Mouse (Mus musculus): ENCODE measurements at regions not wholly inside any gene's neighbourhood (a gene's known extent, or its start where the extent isn't known, plus 50 kb on each side); places are given as distances from the start of the nearest gene placed in this dataset.

DNA sequence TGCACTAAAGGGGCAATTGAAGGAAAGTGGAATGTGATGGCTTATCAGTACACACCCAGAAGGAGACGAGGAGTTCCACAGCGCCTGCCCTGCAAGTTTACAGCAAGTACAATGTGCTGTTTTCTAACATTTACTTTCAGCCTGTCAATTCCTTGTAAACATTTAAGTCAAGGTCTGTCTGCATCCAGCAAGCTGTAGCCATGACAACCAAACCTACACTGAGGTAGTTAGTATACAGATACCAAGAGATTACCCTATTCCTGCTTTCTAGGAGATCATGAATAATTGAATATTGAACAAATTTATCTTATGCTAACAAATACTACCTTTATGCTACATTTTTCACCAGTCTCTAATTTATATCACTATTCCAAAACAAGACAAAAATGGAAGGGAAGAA lies 569.0 kb upstream of the Gabra5 start:
- TF ChIP-seq CTCF (IDR thresholded peaks at IDR 0.05; ENCODE audit: low read depth, low read length) (no peak), EP300 (IDR thresholded peaks at IDR 0.05; ENCODE audit: insufficient read depth, low read depth, low read length) (no peak), POLR2A (IDR thresholded peaks at IDR 0.05; ENCODE audit: insufficient read depth, low read length) (no peak)

Measured in ES-Bruce4 (cell line).